Mouse (Mus musculus) limb, embryonic 14.5 days (tissue): ENCODE data around the gene Dnmt1. TPM values are rescaled to one million over a fixed set of nuclear protein-coding genes. Genes with fewer than 3 reads are reported as not detected.

Experiments used
- ATAC-seq: fragments of 200-750 bp; cut with Nextera tagmentation; 2 replicates; pipeline ENCODE4 v1.8.0; 2017; ENCODE audit warnings: low read depth, moderate number of reproducible peaks, moderate TSS enrichment; ENCODE audit not compliant: low FRiP score
- DNase-seq: peaks from one replicate; pipeline ENCODE4 v3.0.0-alpha.2; 2015; ENCODE audit warnings: low spot score
- H3K27ac ChIP-seq: fragments of 300-500 bp; sonication (generic); replicated peaks from 2 replicates; pipeline ENCODE4 v1.5.1; 2014; ENCODE audit warnings: low read depth, mild to moderate bottlenecking, low read length, moderate library complexity, mixed read lengths
- H3K27me3 ChIP-seq: fragments of 300-500 bp; sonication (generic); 2 replicates; pipeline ENCODE4 v1.6.1; 2014; ENCODE audit warnings: low read length, mixed read lengths; ENCODE audit not compliant: control insufficient read depth, insufficient read depth
- H3K36me3 ChIP-seq: fragments of 300-500 bp; sonication (generic); 2 replicates; pipeline ENCODE4 v1.6.1; 2014; ENCODE audit warnings: mild to moderate bottlenecking, low read length, moderate library complexity, mixed read lengths; ENCODE audit not compliant: control insufficient read depth, insufficient read depth
- H3K4me1 ChIP-seq: fragments of 300-500 bp; sonication (generic); 2 replicates; pipeline ENCODE4 v1.6.1; 2014; ENCODE audit warnings: antibody characterized with exemption, low read length, mixed read lengths; ENCODE audit not compliant: control insufficient read depth, insufficient read depth
- H3K4me2 ChIP-seq: fragments of 300-500 bp; sonication (generic); replicated peaks from 2 replicates; pipeline ENCODE4 v1.6.1; 2014; ENCODE audit warnings: low read depth, mild to moderate bottlenecking, low read length, moderate library complexity; ENCODE audit not compliant: severe bottlenecking
- H3K4me3 ChIP-seq: fragments of 300-500 bp; sonication (generic); replicated peaks from 2 replicates; pipeline ENCODE4 v1.5.1; 2014; ENCODE audit warnings: low read length
- H3K9ac ChIP-seq: fragments of 300-500 bp; sonication (generic); 2 replicates; pipeline ENCODE4 v1.6.1; 2014; ENCODE audit warnings: mild to moderate bottlenecking, low read depth, low read length, moderate library complexity; ENCODE audit not compliant: severe bottlenecking
- H3K9me3 ChIP-seq: fragments of 300-500 bp; sonication (generic); 2 replicates; pipeline ENCODE4 v1.6.1; 2016; ENCODE audit warnings: low read length; ENCODE audit not compliant: control insufficient read depth
- POLR2A ChIP-seq: fragments of 200-500 bp; IDR thresholded peaks from 2 replicates; pipeline ENCODE4 v1.8.0; 2012; ENCODE audit warnings: inconsistent platforms, mild to moderate bottlenecking, moderate library complexity, borderline replicate concordance; ENCODE audit not compliant: insufficient read depth, insufficient read length; ENCODE audit errors: extremely low read depth
- WGBS: fragments of 180-500 bp; shearing (Covaris S2); extraction: QIAGEN DNeasy Blood & Tissue Kit; methylation state at CpG from one replicate; pipeline ENCODE4 v1.1.7; 2014; 5-methylcytosine and 5-hydroxymethylcytosine counted together
- microRNA-seq: library from miRNA; unstranded; fragments of <30 nt; microRNA quantifications from one replicate; pipeline ENCODE4, GENCODE M21; 2016
- polyA plus RNA-seq, 2 experiments: library from polyadenylated mRNA; depleted of rRNA in 1 of 2; stranded (reverse) in 1 of 2; unstranded in 1 of 2; fragments of >200 nt; fragmentation: Nextera tagmentation in 1 of 2; extraction: Ambion mirVana in 1 of 2; gene quantifications; 2 replicates each; pipeline versions ENCODE4 v1.2.1 to v1.2.3; 2012 to 2014

Gene Dnmt1
- polyA plus RNA-seq, 2 experiments: 62.0 to 115 TPM

- DNase-seq (no peak), ATAC-seq (no peak)
- no peaks in the 10 kb centered on the region for H3K9me3 ChIP-seq
- WGBS: 53% methylated on average over 6 of the region's 6 CpGs
- H3K4me2 ChIP-seq: no peak overlapping the region
- H3K36me3 ChIP-seq: no peaks in the 10 kb centered on the region
- no peak for TF ChIP-seq POLR2A
- H3K27me3 ChIP-seq: no peaks in the 10 kb centered on the region
- no peaks in the 10 kb centered on the region for H3K4me1 ChIP-seq
- no peak overlapping the region for H3K4me3 ChIP-seq
- H3K9ac ChIP-seq: no peak overlapping the region
- H3K27ac ChIP-seq: no peak overlapping the region
Observed at GRCm38 (mm10) chr9:20859926-20860325, 99.8 kb downstream of the Dnmt1 start.

Small RNA genes within 50 kb of the gene (microRNA-seq; reads per million reads assigned to microRNA genes)
- not detected for gene Mir7081

Other genes with a start within 250 kb of the Dnmt1 start
- gene Olfm2, start 213.5 kb downstream of the Dnmt1 start, polyA plus RNA-seq (2012; rRNA removed): 6.9 and 8.8 TPM in 2 replicates
- 4.8 and 6.5 TPM in 2 replicates for gene Olfm2, start 213.5 kb downstream of the Dnmt1 start, polyA plus RNA-seq (2014; fragmentation: Nextera tagmentation; extraction: Ambion mirVana)
- gene Col5a3, start 144.8 kb downstream of the Dnmt1 start, polyA plus RNA-seq (2012; rRNA removed): 5.5 and 6.7 TPM in 2 replicates
- 3.2 and 4.5 TPM in 2 replicates for gene Col5a3, start 144.8 kb downstream of the Dnmt1 start, polyA plus RNA-seq (2014; fragmentation: Nextera tagmentation; extraction: Ambion mirVana)
- not detected in 2 replicates for gene Rdh8, start 141.4 kb downstream of the Dnmt1 start, polyA plus RNA-seq (2012; rRNA removed)
- not detected in 2 replicates for gene Rdh8, start 141.4 kb downstream of the Dnmt1 start, polyA plus RNA-seq (2014; fragmentation: Nextera tagmentation; extraction: Ambion mirVana)
- 25.4 and 35.2 TPM in 2 replicates for gene A230050P20Rik, start 91.2 kb downstream of the Dnmt1 start, polyA plus RNA-seq (2012; rRNA removed)
- 4.5 and 4.7 TPM in 2 replicates for gene A230050P20Rik, start 91.2 kb downstream of the Dnmt1 start, polyA plus RNA-seq (2014; fragmentation: Nextera tagmentation; extraction: Ambion mirVana)
- 3.1 and 4.0 TPM in 2 replicates for gene Angptl6, start 80.2 kb downstream of the Dnmt1 start, polyA plus RNA-seq (2012; rRNA removed)
- gene Angptl6, start 80.2 kb downstream of the Dnmt1 start, polyA plus RNA-seq (2014; fragmentation: Nextera tagmentation; extraction: Ambion mirVana): 2.4 and 4.3 TPM in 2 replicates
- 147 and 175 TPM in 2 replicates for gene Ppan, start 71.7 kb downstream of the Dnmt1 start, polyA plus RNA-seq (2012; rRNA removed)
- 79.8 and 82.7 TPM in 2 replicates for gene Ppan, start 71.7 kb downstream of the Dnmt1 start, polyA plus RNA-seq (2014; fragmentation: Nextera tagmentation; extraction: Ambion mirVana)
- gene Eif3g, start 61.3 kb downstream of the Dnmt1 start, polyA plus RNA-seq (2012; rRNA removed): 167 and 179 TPM in 2 replicates
- 287 and 289 TPM in 2 replicates for gene Eif3g, start 61.3 kb downstream of the Dnmt1 start, polyA plus RNA-seq (2014; fragmentation: Nextera tagmentation; extraction: Ambion mirVana)
- 28.3 and 37.6 TPM in 2 replicates for gene S1pr2, start 16.9 kb upstream of the Dnmt1 start, polyA plus RNA-seq (2012; rRNA removed)
- gene S1pr2, start 16.9 kb upstream of the Dnmt1 start, polyA plus RNA-seq (2014; fragmentation: Nextera tagmentation; extraction: Ambion mirVana): 59.9 and 67.9 TPM in 2 replicates
- 89.0 and 114 TPM in 2 replicates for gene Mrpl4, start 42.9 kb upstream of the Dnmt1 start, polyA plus RNA-seq (2012; rRNA removed)
- gene Mrpl4, start 42.9 kb upstream of the Dnmt1 start, polyA plus RNA-seq (2014; fragmentation: Nextera tagmentation; extraction: Ambion mirVana): 115 and 118 TPM in 2 replicates
- gene Icam1, start 56.1 kb upstream of the Dnmt1 start, polyA plus RNA-seq (2012; rRNA removed): 15.5 and 16.6 TPM in 2 replicates
- 18.3 and 21.2 TPM in 2 replicates for gene Icam1, start 56.1 kb upstream of the Dnmt1 start, polyA plus RNA-seq (2014; fragmentation: Nextera tagmentation; extraction: Ambion mirVana)
- gene Icam4, start 69.5 kb upstream of the Dnmt1 start, polyA plus RNA-seq (2012; rRNA removed): 0.26 and 0.47 TPM in 2 replicates
- gene Icam4, start 69.5 kb upstream of the Dnmt1 start, polyA plus RNA-seq (2014; fragmentation: Nextera tagmentation; extraction: Ambion mirVana): 0.99 and 1.3 TPM in 2 replicates
- gene Icam5, start 72.2 kb upstream of the Dnmt1 start, polyA plus RNA-seq (2012; rRNA removed): 0.23 and 0.34 TPM in 2 replicates
- gene Icam5, start 72.2 kb upstream of the Dnmt1 start, polyA plus RNA-seq (2014; fragmentation: Nextera tagmentation; extraction: Ambion mirVana): 0.08 and 0.11 TPM in 2 replicates
- gene Zglp1, start 107.2 kb upstream of the Dnmt1 start, polyA plus RNA-seq (2012; rRNA removed): 1.4 TPM in 1 of 2 replicates, not detected in the other
- 0.23 TPM in 1 of 2 replicates, not detected in the other for gene Zglp1, start 107.2 kb upstream of the Dnmt1 start, polyA plus RNA-seq (2014; fragmentation: Nextera tagmentation; extraction: Ambion mirVana)
- 1.8 and 1.9 TPM in 2 replicates for gene Gm49373, start 113.2 kb upstream of the Dnmt1 start, polyA plus RNA-seq (2012; rRNA removed)
- 0.72 and 1.0 TPM in 2 replicates for gene Gm49373, start 113.2 kb upstream of the Dnmt1 start, polyA plus RNA-seq (2014; fragmentation: Nextera tagmentation; extraction: Ambion mirVana)
- 68.9 and 80.0 TPM in 2 replicates for gene Fdx1l, start 113.7 kb upstream of the Dnmt1 start, polyA plus RNA-seq (2012; rRNA removed)
- 65.1 and 67.4 TPM in 2 replicates for gene Fdx1l, start 113.7 kb upstream of the Dnmt1 start, polyA plus RNA-seq (2014; fragmentation: Nextera tagmentation; extraction: Ambion mirVana)
- 5.3 and 5.9 TPM in 2 replicates for gene Gm38431, start 132.1 kb upstream of the Dnmt1 start, polyA plus RNA-seq (2012; rRNA removed)
- gene Gm38431, start 132.1 kb upstream of the Dnmt1 start, polyA plus RNA-seq (2014; fragmentation: Nextera tagmentation; extraction: Ambion mirVana): 1.6 and 2.6 TPM in 2 replicates
- gene Raver1, start 132.1 kb upstream of the Dnmt1 start, polyA plus RNA-seq (2012; rRNA removed): 94.0 and 125 TPM in 2 replicates
- 74.7 and 76.3 TPM in 2 replicates for gene Raver1, start 132.1 kb upstream of the Dnmt1 start, polyA plus RNA-seq (2014; fragmentation: Nextera tagmentation; extraction: Ambion mirVana)
- gene Tyk2, start 171.4 kb upstream of the Dnmt1 start, polyA plus RNA-seq (2012; rRNA removed): 20.9 and 25.8 TPM in 2 replicates
- 10.6 and 11.4 TPM in 2 replicates for gene Tyk2, start 171.4 kb upstream of the Dnmt1 start, polyA plus RNA-seq (2014; fragmentation: Nextera tagmentation; extraction: Ambion mirVana)
- 145 and 257 TPM in 2 replicates for gene Cdc37, start 190.1 kb upstream of the Dnmt1 start, polyA plus RNA-seq (2012; rRNA removed)
- gene Cdc37, start 190.1 kb upstream of the Dnmt1 start, polyA plus RNA-seq (2014; fragmentation: Nextera tagmentation; extraction: Ambion mirVana): 292 and 299 TPM in 2 replicates
- gene Pde4a, start 205.8 kb upstream of the Dnmt1 start, polyA plus RNA-seq (2012; rRNA removed): 5.7 and 7.1 TPM in 2 replicates
- gene Pde4a, start 205.8 kb upstream of the Dnmt1 start, polyA plus RNA-seq (2014; fragmentation: Nextera tagmentation; extraction: Ambion mirVana): 4.4 and 5.7 TPM in 2 replicates